Mouse (Mus musculus) mesoderm, embryonic 11.5 days (tissue): ENCODE measurements around the gene Zfp784.
"Not testable (repeated sequence)": the region's sequence is repeated elsewhere in the genome, so short reads cannot be mapped to it uniquely, and the experiment has no call there.

ENCODE experiments used
- DNase-seq: peaks from one replicate; pipeline ENCODE4 v3.0.0-alpha.2; 2012; ENCODE audit warnings: low read depth, low spot score

The Zfp784 gene

GRCm38 (mm10) chr7:5021197-5021596, 17.0 kb downstream of the Zfp784 start:
- DNase-seq, result no peak

- peak; percentile 15 for DNase-seq
Measured at GRCm38 (mm10) chr7:5020685-5021084, 17.6 kb downstream of the Zfp784 start.

- peak; percentile 99 for DNase-seq
Measured at GRCm38 (mm10) chr7:5020000-5020681, 18.1 kb downstream of the Zfp784 start, which contains the start of the genes Zfp865 and Ccdc106. TSS of gene Zfp865 (plus strand) at chr7:5020376. TSS of gene Ccdc106 (plus strand) at chr7:5020553.

GRCm38 (mm10) chr7:5019576-5019975, 18.7 kb downstream of the Zfp784 start:
- not testable (repeated sequence) for DNase-seq

GRCm38 (mm10) chr7:5017931-5018330, 20.3 kb downstream of the Zfp784 start:
- DNase-seq, result no peak

GRCm38 (mm10) chr7:5017352-5017751, 20.9 kb downstream of the Zfp784 start:
- DNase-seq, result no peak

- no peak for DNase-seq
Measured at GRCm38 (mm10) chr7:5016920-5017319, 21.3 kb downstream of the Zfp784 start.

- DNase-seq, result no peak
Measured at GRCm38 (mm10) chr7:5016057-5016456, 22.2 kb downstream of the Zfp784 start.

GRCm38 (mm10) chr7:5015118-5016001, 22.9 kb downstream of the Zfp784 start, which contains the start of gene Gm44973:
TSS of gene Gm44973 (plus strand) at chr7:5015496.
- peak; percentile 94 for DNase-seq

- DNase-seq, result peak; percentile 98
Measured at GRCm38 (mm10) chr7:5014251-5015117, 23.8 kb downstream of the Zfp784 start, which contains the start of the genes Zfp524 and Fiz1. TSS of gene Zfp524 (plus strand) at chr7:5014415. TSS of gene Fiz1 (minus strand) at chr7:5014697.

GRCm38 (mm10) chr7:5012681-5013513, 25.3 kb downstream of the Zfp784 start:
- no peak for DNase-seq

- no peak for DNase-seq
Measured at GRCm38 (mm10) chr7:5008229-5008628, 30.0 kb downstream of the Zfp784 start.

GRCm38 (mm10) chr7:5002876-5003275, 35.4 kb downstream of the Zfp784 start:
- DNase-seq, result not testable (repeated sequence)

- no peak for DNase-seq
Measured at GRCm38 (mm10) chr7:4999876-5000275, 38.4 kb downstream of the Zfp784 start.

GRCm38 (mm10) chr7:4996934-4997333, 41.3 kb downstream of the Zfp784 start:
- DNase-seq, result no peak

GRCm38 (mm10) chr7:4996003-4996895, 42.0 kb downstream of the Zfp784 start, which contains the start of gene Zfp579:
TSS of gene Zfp579 (minus strand) at chr7:4996158.
- peak; percentile 95 for DNase-seq

GRCm38 (mm10) chr7:4995268-4996002, 42.8 kb downstream of the Zfp784 start:
- peak; percentile 7 for DNase-seq

GRCm38 (mm10) chr7:4993999-4994788, 44.1 kb downstream of the Zfp784 start:
- no peak for DNase-seq
